16 mouse cellular contexts compared by ENCODE assay signal in the genomic region with DNA sequence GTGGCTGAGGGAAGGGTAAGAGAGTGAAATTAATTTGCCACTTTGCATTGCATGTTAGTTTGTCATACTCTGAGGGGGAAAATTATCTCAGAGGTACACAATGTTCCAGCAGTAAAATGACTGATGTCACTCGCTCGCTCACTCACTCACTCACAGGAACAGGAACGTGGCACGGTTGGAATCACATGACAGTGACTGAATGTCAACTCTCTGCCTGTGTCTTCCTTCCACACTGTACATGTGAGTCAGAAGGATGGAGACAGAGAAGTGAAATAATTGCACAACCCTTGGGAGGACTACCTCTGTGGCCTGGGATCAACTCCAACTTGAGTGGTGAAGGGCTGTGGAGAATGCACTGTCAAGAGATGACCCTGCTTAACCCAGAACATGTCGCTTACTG. TPM values are rescaled to one million over a fixed set of nuclear protein-coding genes. Genes with fewer than 3 reads are reported as not detected.
A peak's percentile ranks its signal among the peaks of the same experiment; 100 is the strongest.
DNase-seq lines count a peak whose midpoint lies in the region; ATAC-seq and TF ChIP-seq lines count a peak whose summit lies in the region.
"Had no signal": no experiment of that assay in that cellular context is flagged by ENCODE, and none has a peak within 500 bp of the region (broad histone marks: within the 10 kb centered on the region; RNA-seq: fewer than 3 reads in every experiment).

No protein-coding gene starts in this region.

- ATAC-seq in megakaryocyte progenitor cell, adult 5-6 weeks (replicated peaks; ENCODE audit: poor library complexity) = peak; percentile 62
- ATAC-seq in hindbrain, embryonic 11.5 days (ENCODE audit: low FRiP score) = no peak
- ATAC-seq: forebrain, embryonic 14.5 days; midbrain, embryonic 15.5 days had no signal

- H3K36me3 ChIP-seq in CH12.LX (replicated peaks in 1 of 2; ENCODE audit: control insufficient read depth in 1 of 2, insufficient read depth in 1 of 2, low read length in 1 of 2) = no peaks in the 10 kb centered on the region
- no peaks in the 10 kb centered on the region for H3K36me3 ChIP-seq in hindbrain, embryonic 11.5 days (ENCODE audit: control insufficient read depth, insufficient read depth, low read length)
- H3K36me3 ChIP-seq: hindbrain, embryonic 15.5 days; kidney, embryonic 15.5 days; midbrain, embryonic 15.5 days; neural tube, embryonic 15.5 days had no signal

- peak; percentile 21 for DNase-seq in layer of hippocampus, adult 9-10 months (ENCODE audit: low spot score)
- DNase-seq in layer of hippocampus, postnatal 36 days = no peak
- no peak for DNase-seq in CH12.LX (ENCODE audit: extremely low read depth)
- peak; percentile 39 for DNase-seq in adrenal gland, postnatal 14 days
- no peak for DNase-seq in hindbrain, embryonic 11.5 days (ENCODE audit: low spot score)
- no peak for DNase-seq in kidney, postnatal 10 days
- DNase-seq: cerebellum, postnatal 36 days; lung, postnatal 10 days; thymus, adult 18-20 months had no signal

- H3K27me3 ChIP-seq in CH12.LX (replicated peaks) = no peaks in the 10 kb centered on the region
- H3K27me3 ChIP-seq in hindbrain, embryonic 11.5 days (ENCODE audit: control insufficient read depth, insufficient read depth, low read length) = no peaks in the 10 kb centered on the region
- H3K27me3 ChIP-seq: hindbrain, embryonic 15.5 days; kidney, embryonic 15.5 days; midbrain, embryonic 15.5 days; neural tube, embryonic 15.5 days had no signal

- H3K4me1 ChIP-seq in CH12.LX (ENCODE audit: control insufficient read depth in 1 of 2, insufficient read depth in 2 of 2) = peaks cover 12 to 31% of the 10 kb centered on the region in 2 experiments
- H3K4me1 ChIP-seq in hindbrain, embryonic 11.5 days (replicated peaks; ENCODE audit: control insufficient read depth, insufficient read depth, low read length) = no peaks in the 10 kb centered on the region
- H3K4me1 ChIP-seq: hindbrain, embryonic 15.5 days; midbrain, embryonic 15.5 days; neural tube, embryonic 15.5 days had no signal

- H3K27ac ChIP-seq in CH12.LX (ENCODE audit: insufficient read depth, low read depth) = no peak overlapping the region
- H3K27ac ChIP-seq in hindbrain, embryonic 11.5 days (ENCODE audit: low read depth, low read length) = no peak overlapping the region
- H3K27ac ChIP-seq: hindbrain, embryonic 15.5 days; kidney, embryonic 15.5 days; midbrain, embryonic 15.5 days; neural tube, embryonic 15.5 days had no signal

- H3K4me3 ChIP-seq in CH12.LX (replicated peaks in 1 of 3; ENCODE audit: low read depth in 2 of 3, low read length in 2 of 3, poor library complexity in 1 of 3) = no peak overlapping the region
- H3K4me3 ChIP-seq in hindbrain, embryonic 11.5 days (ENCODE audit: low read depth, low read length) = no peak overlapping the region
- H3K4me3 ChIP-seq: hindbrain, embryonic 15.5 days; kidney, embryonic 15.5 days; midbrain, embryonic 15.5 days; neural tube, embryonic 15.5 days had no signal

- in situ Hi-C loops in CH12.LX (cut with MboI; ENCODE audit: low pct_ligation_motif_present, low pct_unique_long_range_greater_than_20kb, low sequenced_read_pairs) = no loop called here

- no peaks in the 10 kb centered on the region for H3K9me3 ChIP-seq in CH12.LX (replicated peaks; ENCODE audit: low read length)
- no peaks in the 10 kb centered on the region for H3K9me3 ChIP-seq in hindbrain, embryonic 11.5 days (ENCODE audit: control insufficient read depth, low read length)
- H3K9me3 ChIP-seq: hindbrain, embryonic 15.5 days; kidney, embryonic 15.5 days; midbrain, embryonic 15.5 days; neural tube, embryonic 15.5 days had no signal

- no peak for TF ChIP-seq EP300 in CH12.LX (IDR thresholded peaks at IDR 0.05; ENCODE audit: low read length)

- dilution Hi-C loops in CH12.LX (cut with MboI; ENCODE audit: extremely low pct_ligation_motif_present, extremely low pct_unique_long_range_greater_than_20kb, low sequenced_read_pairs) = no loop called here

- H3K79me2 ChIP-seq in CH12.LX (replicated peaks; ENCODE audit: control insufficient read depth, extremely low read depth, insufficient read depth, poor library complexity, severe bottlenecking) = no peaks in the 10 kb centered on the region

- 89% methylated on average over 5 of the region's 5 CpGs for WGBS in hindbrain, embryonic 11.5 days

- no peak for TF ChIP-seq CTCF in CH12.LX (conservative IDR thresholded peaks at IDR 0.05 in 1 of 2, IDR thresholded peaks at IDR 0.05 in 1 of 2; ENCODE audit: low read depth in 2 of 2, low read length in 2 of 2)

- no peak overlapping the region for H3K4me2 ChIP-seq in CH12.LX (ENCODE audit: insufficient read depth, low read depth, poor library complexity, severe bottlenecking)
- H3K4me2 ChIP-seq in hindbrain, embryonic 11.5 days (replicated peaks; ENCODE audit: low read depth, low read length) = no peak overlapping the region
- H3K4me2 ChIP-seq: hindbrain, embryonic 15.5 days; kidney, embryonic 15.5 days; midbrain, embryonic 15.5 days; neural tube, embryonic 15.5 days had no signal

- H3K9ac ChIP-seq in CH12.LX (ENCODE audit: insufficient read depth, low read depth) = no peak overlapping the region
- H3K9ac ChIP-seq in hindbrain, embryonic 11.5 days (ENCODE audit: low read depth, low read length) = no peak overlapping the region
- H3K9ac ChIP-seq: hindbrain, embryonic 15.5 days; kidney, embryonic 15.5 days; midbrain, embryonic 15.5 days; neural tube, embryonic 15.5 days had no signal

- no peak for TF ChIP-seq POLR2A in CH12.LX (IDR thresholded peaks at IDR 0.05; ENCODE audit: low read depth, low read length)

- TF ChIP-seq RAD21 in CH12.LX (IDR thresholded peaks at IDR 0.05; ENCODE audit: low read depth, low read length) = no peak

TF ChIP-seq in CH12.LX, 34 proteins besides CTCF, POLR2A, EP300 and RAD21:
- TF ChIP-seq ETS1 (conservative IDR thresholded peaks at IDR 0.05; ENCODE audit: low read depth, low read length) = no peak
- peak; percentile 71 for TF ChIP-seq BHLHE40 (IDR thresholded peaks at IDR 0.05; ENCODE audit: low read depth, low read length)
- TF ChIP-seq GABPA (IDR thresholded peaks at IDR 0.05; ENCODE audit: insufficient replicate concordance, low read depth, low read length) = no peak
- TF ChIP-seq JUND (conservative IDR thresholded peaks at IDR 0.05; ENCODE audit: low read depth, low read length) = no peak
- no peak for TF ChIP-seq JUN (IDR thresholded peaks at IDR 0.05; ENCODE audit: insufficient read depth, low read depth, low read length)
- TF ChIP-seq ZC3H11A (IDR thresholded peaks at IDR 0.05; ENCODE audit: low read depth, low read length) = no peak
- no peak for TF ChIP-seq UBTF (IDR thresholded peaks at IDR 0.05; ENCODE audit: low read depth, low read length)

RNA-seq across cellular contexts. Expression of gene 4930503B20Rik, which starts 6.3 kb away (rescaled TPM):
- not detected for total RNA-seq in layer of hippocampus, postnatal 36 days (2021)
- total RNA-seq in CH12.LX (2012; rRNA removed) = not detected in 2 replicates
- not detected in 2 replicates for total RNA-seq in CH12.LX (2014; rRNA removed)
- not detected in 2 replicates for polyA plus RNA-seq in CH12.LX (2012; ENCODE audit: insufficient read length, low read depth)
- not detected in 2 replicates for total RNA-seq in adrenal gland, postnatal 14 days (2021)
- not detected in 2 replicates for total RNA-seq in megakaryocyte progenitor cell, adult 5-6 weeks (2015)
- 0.34 TPM in 1 of 2 replicates, not detected in the other for total RNA-seq in megakaryocyte progenitor cell, adult 5-6 weeks (2017)
- polyA plus RNA-seq in hindbrain, embryonic 11.5 days (2014; fragmentation: Nextera tagmentation; extraction: Ambion mirVana) = not detected in 2 replicates
- total RNA-seq: layer of hippocampus, postnatal 25 days had no signal
- polyA plus RNA-seq: forebrain, embryonic 14.5 days; hindbrain, embryonic 15.5 days; kidney, embryonic 15.5 days; midbrain, embryonic 15.5 days; neural tube, embryonic 15.5 days had no signal

RNA-seq across cellular contexts. Expression of gene Samd13, which starts 28.0 kb away (rescaled TPM):
- total RNA-seq in layer of hippocampus, postnatal 36 days (2021) = not detected
- total RNA-seq in CH12.LX (2012; rRNA removed) = not detected in 2 replicates
- total RNA-seq in CH12.LX (2014; rRNA removed) = not detected in 2 replicates
- polyA plus RNA-seq in CH12.LX (2012; ENCODE audit: insufficient read length, low read depth) = not detected in 2 replicates
- 0.82 and 0.83 TPM in 2 replicates for total RNA-seq in adrenal gland, postnatal 14 days (2021)
- total RNA-seq in megakaryocyte progenitor cell, adult 5-6 weeks (2015) = 1.1 and 1.2 TPM in 2 replicates
- 0.96 and 1.5 TPM in 2 replicates for total RNA-seq in megakaryocyte progenitor cell, adult 5-6 weeks (2017)
- 0.56 and 0.60 TPM in 2 replicates for polyA plus RNA-seq in hindbrain, embryonic 11.5 days (2014; fragmentation: Nextera tagmentation; extraction: Ambion mirVana)
- total RNA-seq: layer of hippocampus, postnatal 25 days had no signal

RNA-seq across cellular contexts. Expression of gene Dnase2b, which starts 42.0 kb away (rescaled TPM):
- total RNA-seq in layer of hippocampus, postnatal 36 days (2021) = not detected
- total RNA-seq in CH12.LX (2012; rRNA removed) (not detected in 2 replicates), CH12.LX (2014; rRNA removed) (not detected in 2 replicates)
- polyA plus RNA-seq in CH12.LX (2012; ENCODE audit: insufficient read length, low read depth) = not detected in 2 replicates
- 1.3 TPM in 1 of 2 replicates, not detected in the other for total RNA-seq in adrenal gland, postnatal 14 days (2021)
- not detected in 2 replicates for total RNA-seq in megakaryocyte progenitor cell, adult 5-6 weeks (2015)
- 0.14 TPM in 1 of 2 replicates, not detected in the other for total RNA-seq in megakaryocyte progenitor cell, adult 5-6 weeks (2017)
- not detected in 2 replicates for polyA plus RNA-seq in hindbrain, embryonic 11.5 days (2014; fragmentation: Nextera tagmentation; extraction: Ambion mirVana)
- total RNA-seq: layer of hippocampus, postnatal 25 days had no signal
- polyA plus RNA-seq: forebrain, embryonic 14.5 days; hindbrain, embryonic 15.5 days; midbrain, embryonic 15.5 days; neural tube, embryonic 15.5 days had no signal

Comparison
In these comparisons a context has a peak if more than half of its experiments do, and no peak if none do; other contexts are left out.
1. DNase-seq: peak in layer of hippocampus, adult 9-10 months (single experiment) and adrenal gland, postnatal 14 days (single experiment); none in layer of hippocampus, postnatal 36 days (0 of 2), CH12.LX (single experiment), hindbrain, embryonic 11.5 days (single experiment) and kidney, postnatal 10 days (single experiment).